Mouse (Mus musculus) brain, embryonic 14.5 days (tissue): ENCODE measurements at regions not wholly inside any gene's neighbourhood (a gene's known extent, or its start where the extent isn't known, plus 50 kb on each side); places are given as distances from the start of the nearest gene placed in this dataset.
"Not testable (repeated sequence)": the region's sequence is repeated elsewhere in the genome, so short reads cannot be mapped to it uniquely, and the experiment has no call there.

Source experiments
- CTCF ChIP-seq: fragments of 200-500 bp; IDR thresholded peaks from 2 replicates; pipeline ENCODE4 v1.5.1; 2012; ENCODE audit warnings: inconsistent platforms, mild to moderate bottlenecking, moderate library complexity, borderline replicate concordance; ENCODE audit not compliant: insufficient read depth, insufficient read length; ENCODE audit errors: extremely low read depth
- POLR2A ChIP-seq: fragments of 200-500 bp; IDR thresholded peaks from 2 replicates; pipeline ENCODE4 v1.6.1; 2012; ENCODE audit warnings: mild to moderate bottlenecking, inconsistent platforms, borderline replicate concordance; ENCODE audit not compliant: poor library complexity, insufficient read depth, insufficient read length, severe bottlenecking; ENCODE audit errors: extremely low read depth

- TF ChIP-seq POLR2A, CTCF: not testable (repeated sequence)
These were observed 2329.9 kb upstream of the Aga start for GRCm38 (mm10) chr8:51181626-51182025.
